Mouse (Mus musculus): Measurements from ENCODE around the gene Nr1d2.
"Not testable (repeated sequence)": the region's sequence is repeated elsewhere in the genome, so short reads cannot be mapped to it uniquely, and the experiment has no call there.

Nr1d2 gene

DNA sequence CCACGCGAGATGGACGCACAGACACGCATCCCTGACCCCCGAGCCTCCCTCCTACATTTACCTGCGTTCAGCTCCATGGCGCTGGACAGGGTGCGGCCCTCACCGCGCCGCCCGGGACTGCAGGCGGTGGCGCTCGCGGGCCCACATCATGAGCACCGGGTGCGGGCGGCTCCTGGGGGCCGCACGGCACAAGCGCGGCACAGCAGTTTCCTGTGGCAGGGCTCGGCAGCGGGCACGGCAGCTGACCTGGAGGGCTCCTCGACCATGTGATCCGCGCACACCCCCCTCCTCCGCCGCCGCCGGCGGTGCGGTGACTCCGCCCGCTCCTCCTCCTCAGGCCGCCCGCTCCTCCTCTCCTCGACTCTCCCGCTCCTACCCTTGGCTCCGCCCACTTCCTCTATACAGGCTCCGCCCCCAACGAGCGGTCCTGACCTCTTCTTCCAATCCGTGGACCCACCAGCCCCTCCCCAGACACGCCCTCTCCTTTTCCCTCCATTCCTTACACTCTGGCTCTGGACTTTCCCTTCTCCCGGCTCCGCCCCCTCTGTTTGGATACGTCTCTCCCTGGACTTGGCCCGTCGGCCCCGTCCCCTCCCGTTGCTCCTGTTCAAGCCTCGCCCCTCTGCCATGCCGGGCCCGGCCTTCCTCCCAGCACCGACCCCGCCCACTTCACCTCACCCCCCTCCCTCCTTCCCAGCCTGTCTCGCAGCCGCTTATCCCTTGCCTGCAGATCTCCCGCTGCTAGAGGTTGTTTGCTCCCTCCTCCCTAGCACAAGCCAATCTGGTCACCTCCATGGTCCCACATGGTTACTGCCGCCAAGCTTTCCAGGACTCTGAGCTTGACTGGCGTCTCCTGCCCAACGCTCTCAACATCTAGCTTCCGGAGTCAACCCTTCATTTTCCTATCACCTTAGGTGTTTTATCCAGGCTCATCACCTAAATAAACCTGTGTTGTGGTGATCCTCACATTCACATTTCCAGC lies at the start of gene Nr1d2:
Nr1d2 (minus strand) TSS at position 378 of the 982 bp plus-strand sequence.
- peak; percentile 98 for DNase-seq

DNA sequence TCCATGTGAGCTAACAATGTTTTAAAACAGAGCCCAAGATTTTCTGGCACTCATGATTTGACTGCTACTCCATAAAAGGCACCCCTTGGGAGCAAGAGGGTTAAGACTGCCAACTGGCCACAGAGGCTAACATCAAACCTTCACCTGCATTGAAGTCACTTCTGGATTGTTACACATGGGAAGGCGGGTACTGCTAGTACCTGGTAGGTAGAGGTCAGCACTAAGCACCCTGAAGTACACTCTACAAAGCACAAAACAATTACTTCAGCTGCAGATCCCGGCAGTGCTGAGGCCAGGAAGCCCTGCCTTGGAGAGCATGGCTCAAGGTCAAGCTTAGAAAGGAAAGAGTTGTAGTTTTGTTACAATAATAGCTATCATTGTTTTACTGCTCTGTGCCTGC lies 48.5 kb upstream of the Nr1d2 start:
- DNase-seq, result no peak

DNA sequence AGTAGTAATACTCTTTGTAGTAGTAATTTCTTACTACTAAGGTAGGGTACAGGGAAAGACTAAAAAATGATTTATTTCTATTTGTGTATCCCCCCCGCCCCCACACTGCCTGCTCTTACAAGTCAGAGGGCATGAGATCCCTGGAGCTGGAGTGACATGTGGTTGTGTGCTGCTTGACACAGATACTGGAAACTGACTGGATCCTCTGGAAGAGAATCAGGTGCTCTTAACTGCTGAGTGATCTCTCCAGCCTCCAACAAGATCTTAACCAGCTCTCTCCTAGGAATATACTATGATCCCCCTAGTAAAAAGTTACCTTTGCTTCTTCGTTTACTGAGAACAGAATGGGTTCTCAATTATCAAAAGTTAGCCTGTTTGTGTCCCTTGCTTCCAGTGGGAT lies 47.5 kb upstream of the Nr1d2 start:
- DNase-seq, result no peak

DNA sequence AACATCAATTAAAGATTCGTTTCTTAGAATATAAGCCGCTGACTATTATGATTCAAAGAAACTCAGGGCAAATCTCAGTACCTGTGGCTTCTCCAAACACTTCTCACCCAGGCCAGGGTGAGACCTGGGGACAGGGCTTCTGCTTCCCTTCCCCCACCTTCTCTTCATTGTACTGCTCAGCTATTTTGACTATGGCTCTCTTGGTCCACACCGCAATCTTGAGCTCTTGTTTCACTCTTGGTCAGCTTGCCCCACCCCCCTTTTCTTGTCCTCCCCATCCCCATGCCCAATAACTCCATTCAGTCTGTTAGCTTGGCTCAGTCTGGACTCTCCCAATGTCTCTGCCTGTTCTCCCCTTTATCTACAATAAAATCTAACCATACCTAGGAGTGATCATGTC lies 46.5 kb upstream of the Nr1d2 start:
- no peak for DNase-seq

DNA sequence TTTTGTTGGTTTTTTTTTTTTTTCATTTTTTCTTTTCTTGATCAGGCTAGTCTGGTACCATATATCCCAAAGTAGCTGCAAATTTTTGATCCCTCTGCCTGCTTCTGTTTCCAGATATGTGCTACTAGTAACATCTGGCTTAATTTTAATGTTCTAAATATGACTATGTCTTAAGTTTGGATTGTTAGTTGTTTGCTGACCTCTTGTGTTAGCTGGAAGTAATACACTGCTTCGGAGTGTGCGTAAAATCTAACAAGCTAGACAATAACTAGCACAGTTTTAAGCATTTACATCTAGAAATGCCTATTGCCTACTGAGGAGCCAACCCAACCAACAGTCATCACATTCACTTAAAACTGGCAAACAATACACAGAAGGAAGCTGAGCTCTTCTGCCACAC lies 45.7 kb upstream of the Nr1d2 start:
- DNase-seq, result peak; percentile 23

DNA sequence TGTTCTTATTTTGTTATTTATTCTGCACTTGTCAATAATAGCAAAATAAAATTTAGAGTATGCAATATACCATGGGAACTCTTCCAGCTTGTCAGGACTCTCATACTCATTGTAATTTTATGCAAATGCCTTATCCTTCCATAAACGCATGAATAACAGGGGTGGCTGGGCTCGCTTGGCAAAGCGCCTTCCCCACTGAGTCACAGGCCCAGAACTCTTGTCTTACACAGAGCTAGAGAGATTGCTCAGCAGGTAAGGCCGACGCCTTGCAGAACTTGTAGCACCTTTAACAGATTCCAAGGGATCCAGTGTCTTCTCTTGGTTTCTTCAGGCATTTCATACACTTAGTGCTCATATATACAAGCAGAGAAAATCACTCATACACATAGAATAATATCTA lies 41.4 kb upstream of the Nr1d2 start:
- DNase-seq, result no peak

DNA sequence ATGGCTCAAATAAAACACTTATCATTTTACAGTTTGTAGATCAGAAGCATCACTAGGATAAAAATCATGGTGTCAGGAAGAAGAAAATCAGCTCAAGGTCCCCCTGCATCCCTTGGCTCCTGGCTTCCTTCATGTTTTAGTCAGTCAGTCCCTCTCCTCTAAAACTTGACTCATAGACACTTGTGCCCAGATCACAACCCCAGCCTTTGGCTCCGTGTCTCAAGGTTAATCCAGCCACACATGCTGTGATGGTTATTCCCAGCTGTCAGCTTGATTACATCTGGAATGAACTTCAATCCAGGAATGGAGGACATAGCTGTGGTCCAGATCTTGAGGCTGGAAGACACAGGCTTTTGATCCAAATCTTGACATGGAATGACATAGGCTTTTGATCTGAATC lies 35.6 kb upstream of the Nr1d2 start:
- no peak for DNase-seq

DNA sequence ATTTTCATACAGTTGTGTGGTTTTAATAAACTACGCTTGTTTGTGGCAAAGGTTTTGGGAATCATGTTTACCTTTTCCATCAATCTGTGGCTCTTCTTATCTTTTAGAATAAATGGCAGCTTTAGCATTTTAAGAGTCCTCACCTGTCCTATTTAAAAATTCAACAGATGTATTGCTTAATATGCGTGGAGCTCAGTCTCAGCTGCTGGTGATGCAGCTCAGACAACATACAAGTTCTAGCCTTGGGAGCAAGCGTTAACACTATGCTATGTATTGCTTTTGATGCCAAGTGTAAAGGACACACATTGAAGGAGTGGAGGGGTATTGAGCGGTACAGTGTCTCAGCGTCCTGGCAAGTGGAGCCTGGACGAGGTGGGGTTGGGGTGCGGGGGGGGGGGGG lies 32.7 kb upstream of the Nr1d2 start:
- DNase-seq, result no peak

DNA sequence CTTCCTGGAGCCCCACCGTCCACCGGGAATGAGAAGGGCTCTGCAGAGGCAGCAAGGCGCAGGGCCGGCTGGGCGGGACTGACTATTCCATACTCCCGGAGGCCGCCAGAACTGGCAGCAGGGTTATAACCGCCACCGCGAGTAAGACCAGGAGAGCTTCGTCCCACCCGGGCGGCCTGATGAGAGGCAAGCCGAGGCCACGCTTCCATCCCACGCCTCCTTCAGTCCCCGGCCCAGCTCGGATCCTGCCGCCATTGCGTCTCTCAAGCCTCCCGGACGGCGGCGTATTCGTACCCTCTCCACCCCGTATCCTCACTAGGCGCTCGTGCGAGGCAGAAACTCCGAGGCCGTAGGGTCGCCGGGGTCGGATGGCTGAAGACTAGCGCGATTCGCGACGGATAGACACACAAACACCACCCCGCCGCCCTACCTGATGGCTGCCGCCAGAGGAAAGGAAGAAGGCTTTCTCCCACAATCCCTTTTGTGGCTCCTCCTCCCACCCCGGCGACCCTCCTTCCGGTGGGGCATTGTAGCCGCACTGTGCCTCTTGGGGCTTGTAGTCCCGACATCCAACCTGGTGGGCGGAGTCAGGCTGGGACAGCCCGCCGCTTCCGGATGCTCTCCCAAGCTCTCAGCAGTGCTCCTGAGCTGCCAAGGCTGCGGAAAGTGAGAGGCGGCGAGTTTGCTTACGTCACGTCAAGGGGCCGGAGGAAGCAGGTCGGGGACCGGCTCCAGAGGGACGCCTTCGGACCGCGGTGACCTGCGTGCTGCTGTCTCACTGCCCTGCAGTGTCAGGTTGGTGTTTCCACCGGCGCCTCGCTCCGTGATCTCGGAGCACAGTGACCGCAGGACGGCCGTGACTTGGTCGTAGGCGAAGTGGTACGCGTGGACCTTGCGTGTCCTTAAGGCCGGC lies 31.9 kb upstream of the Nr1d2 start, which contains the start of the genes Nkiras1 and Rpl15:
Nkiras1 (plus strand) TSS at position 608 of the 913 bp plus-strand sequence.
Rpl15 (minus strand) TSS at position 863 of the 913 bp plus-strand sequence.
- peak; percentile 99 for DNase-seq

DNA sequence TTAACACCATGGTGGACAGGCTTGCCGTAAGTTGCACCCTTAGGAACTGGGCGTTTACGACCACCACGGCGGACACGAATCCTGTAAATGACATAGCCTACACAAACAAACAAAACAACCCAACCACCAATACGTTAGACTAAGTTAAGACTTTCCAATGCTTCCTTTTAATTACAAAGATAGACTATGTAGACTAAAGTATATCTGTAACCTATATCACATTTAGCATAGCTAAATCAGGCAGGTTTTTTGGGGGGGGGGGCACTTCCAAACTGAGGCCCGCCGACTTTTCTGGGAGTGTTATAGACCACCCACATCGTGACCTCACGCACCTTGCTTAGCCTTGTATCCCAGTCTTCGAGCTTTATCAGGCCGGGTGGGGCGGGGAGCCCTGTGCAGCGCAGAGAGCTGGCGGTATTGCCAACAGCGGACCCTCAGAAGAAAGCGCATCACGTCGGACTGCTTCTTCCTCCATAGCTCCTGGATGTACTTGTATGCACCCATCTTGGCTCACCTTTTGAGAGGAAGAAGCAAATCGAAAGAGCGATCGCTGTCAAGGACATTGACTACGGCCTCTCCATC lies 31.1 kb upstream of the Nr1d2 start:
- DNase-seq, result not testable (repeated sequence)

DNA sequence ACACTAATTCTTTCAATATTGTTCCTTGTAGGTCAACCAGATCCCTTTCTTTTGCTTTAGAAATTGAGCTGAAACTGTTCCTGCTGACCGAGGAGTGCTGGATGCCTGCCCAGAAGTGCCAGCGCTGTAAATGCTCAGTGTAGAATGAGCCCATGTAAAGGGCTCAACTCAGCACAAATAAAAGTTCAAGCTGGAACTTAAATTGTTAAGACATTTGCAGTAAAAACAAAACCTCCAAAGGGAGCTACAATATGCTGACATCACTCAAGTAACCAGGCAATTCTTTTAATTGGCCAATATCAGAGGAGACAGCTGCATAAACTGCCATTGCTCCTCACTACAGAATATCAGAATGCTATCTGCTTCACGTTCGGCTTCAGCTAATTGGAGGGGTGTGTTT lies 24.5 kb upstream of the Nr1d2 start:
- DNase-seq, result no peak

DNA sequence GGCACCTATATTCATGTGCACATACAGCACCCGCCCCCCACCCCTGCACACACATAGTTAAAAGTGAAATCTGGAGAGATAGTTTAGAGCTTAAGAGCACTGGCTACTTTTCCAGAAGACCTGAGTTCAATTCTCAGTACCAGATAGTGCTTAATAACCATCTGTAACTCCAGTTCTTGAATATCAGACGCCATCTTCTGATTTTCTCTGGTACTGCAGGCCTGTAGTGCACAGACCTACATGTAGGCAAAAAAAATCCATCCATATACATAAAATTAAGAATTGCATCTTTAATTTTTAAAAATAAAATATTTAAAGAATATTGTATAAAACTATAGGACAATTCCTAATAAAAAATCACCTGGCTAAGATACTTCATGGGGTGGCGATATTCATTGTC lies 22.3 kb upstream of the Nr1d2 start:
- no peak for DNase-seq

DNA sequence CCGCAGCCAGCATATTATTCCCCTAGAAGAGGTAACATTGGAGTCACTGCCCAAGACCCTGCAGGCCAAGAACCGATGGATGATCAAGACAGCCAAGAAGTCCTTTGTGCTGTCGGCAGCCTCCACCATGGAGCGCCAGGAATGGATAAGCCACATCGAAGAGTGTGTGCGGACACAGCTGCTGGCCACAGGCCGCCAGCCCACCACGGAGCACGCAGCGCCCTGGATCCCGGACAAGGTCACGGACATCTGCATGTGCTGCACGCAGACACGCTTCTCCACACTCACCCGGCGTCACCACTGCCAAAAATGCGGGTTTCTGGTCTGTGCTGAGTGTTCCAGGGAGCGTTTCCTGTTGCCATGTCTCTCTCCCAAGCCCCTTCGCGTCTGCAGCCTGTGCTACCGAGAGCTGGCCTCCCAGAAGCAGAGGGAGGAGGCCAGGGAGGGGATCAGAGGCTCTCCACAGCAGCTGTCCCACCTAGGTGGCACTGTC lies 3.8 kb upstream of the Nr1d2 start:
- DNase-seq, result peak; percentile 12

DNA sequence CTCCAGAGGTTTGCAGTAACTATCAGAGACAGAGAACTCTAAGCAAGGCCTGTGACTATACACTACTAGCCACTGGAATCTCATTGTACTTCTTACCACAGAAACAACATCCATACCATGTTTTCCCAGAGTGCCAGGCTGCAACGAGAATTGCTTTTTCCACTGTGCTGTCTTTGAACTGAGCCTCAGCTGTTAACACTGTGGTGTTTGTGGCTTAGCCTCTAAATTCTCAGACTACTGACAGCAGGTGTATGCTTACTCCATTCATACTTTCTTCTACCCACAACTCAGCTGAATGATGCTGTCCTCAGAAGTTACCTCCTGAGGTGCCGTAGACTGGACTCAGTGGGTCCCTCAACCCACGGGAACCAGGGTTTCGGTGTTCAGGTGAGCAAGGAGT lies 2.9 kb upstream of the Nr1d2 start:
- DNase-seq, result peak; percentile 34

DNA sequence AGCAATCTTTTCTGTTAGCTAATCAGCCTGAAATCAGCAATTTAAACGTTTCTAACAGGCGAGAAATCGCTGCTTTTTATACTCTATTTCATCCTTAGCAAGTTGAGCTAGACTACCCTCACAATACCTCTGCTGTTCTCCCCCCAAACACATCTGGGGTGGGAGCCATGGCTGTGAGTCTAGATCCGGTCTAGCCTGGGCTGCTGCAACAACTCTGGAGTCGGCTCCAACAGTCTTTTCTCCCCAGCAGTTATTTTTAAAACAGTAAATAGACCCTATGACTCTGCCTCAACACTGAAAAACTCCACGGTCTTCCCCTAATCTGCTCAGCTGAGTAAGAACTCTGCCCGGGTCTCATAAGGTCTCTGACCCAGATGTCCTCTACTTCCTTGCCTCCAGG lies 1.2 kb upstream of the Nr1d2 start:
- no peak for DNase-seq

DNA sequence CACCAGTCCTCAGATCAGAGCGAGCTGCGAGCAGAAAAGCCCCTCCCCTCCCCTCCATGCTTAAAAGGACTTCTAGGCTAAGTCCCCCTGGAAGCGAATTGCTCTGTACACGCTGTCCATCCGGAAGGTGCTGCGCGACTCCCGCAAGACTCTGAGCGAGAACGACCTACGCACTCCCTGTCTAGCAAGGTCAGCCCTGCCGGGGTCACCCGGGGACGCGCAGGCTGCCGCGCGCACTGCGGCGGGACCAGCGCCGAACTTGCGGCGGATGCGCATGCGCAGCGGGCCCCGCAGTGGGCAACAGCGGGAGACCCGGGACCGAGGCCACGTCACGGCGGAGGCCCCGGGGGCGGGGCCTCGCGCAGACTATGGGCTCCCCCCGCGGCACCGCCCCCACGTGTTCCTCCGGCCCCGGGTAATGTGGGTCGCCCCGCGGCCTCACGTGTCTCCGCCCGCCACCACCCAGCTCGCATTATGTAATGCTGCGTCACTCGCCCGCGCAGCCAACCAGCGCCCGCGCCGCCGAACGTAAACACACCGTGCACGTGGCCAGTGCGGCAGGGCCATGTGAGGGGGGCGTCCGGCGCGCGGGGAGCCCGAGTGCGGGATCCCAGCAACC lies 687 bp downstream of the Nr1d2 start:
- DNase-seq, result peak; percentile 98

DNA sequence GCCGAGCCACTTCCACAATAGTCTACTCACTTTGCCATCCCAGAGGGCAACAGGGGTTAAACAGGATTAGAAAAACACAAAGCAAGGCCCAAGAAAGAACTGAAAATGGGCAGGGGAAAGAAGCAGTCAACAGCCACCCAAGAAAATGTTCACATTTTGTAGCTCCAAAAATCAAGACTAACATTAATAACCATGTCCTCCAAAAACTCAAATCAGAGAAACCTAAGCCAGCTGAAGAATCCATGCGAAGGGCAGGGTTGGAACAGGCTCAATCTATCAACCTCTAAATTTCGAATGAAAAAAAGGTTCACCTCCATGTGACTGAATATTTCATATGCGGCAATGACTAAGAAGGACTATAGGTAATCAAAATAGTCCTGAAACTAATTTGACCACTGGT lies 1.5 kb downstream of the Nr1d2 start:
- no peak for DNase-seq

DNA sequence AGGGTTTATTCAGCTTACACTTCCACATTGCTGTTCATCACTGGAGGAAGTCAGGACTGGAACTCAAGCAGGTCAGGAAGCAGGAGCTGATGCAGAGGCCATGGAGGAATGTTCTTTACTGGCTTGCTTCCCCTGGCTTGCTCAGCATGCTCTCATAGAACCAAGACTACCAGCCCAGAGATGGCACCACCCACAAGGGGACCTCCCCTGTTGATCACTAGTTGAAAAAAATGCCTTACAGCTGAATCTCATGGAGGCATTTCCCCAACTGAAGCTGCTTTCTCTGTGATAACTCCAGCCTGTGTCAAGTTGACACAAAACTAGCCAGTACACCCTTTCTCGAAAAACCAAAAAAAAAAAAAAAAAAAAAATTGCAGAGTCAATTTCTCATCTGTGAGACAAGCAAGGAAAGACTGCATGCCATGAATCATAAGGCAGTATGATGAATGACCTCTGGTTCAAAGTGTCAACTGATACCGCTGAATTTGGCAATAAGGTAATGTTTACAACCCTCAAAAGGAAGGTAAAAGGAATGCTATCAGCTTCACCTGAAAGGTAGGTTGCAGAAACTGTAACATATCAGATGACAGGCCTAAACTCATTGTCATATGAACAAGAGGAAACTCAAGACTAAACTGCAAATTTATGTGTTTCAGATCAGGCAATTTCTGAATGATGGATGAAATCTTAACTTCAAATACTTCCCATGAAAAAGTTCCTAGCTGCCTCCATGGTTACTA lies 2.3 kb downstream of the Nr1d2 start:
- not testable (repeated sequence) for DNase-seq

DNA sequence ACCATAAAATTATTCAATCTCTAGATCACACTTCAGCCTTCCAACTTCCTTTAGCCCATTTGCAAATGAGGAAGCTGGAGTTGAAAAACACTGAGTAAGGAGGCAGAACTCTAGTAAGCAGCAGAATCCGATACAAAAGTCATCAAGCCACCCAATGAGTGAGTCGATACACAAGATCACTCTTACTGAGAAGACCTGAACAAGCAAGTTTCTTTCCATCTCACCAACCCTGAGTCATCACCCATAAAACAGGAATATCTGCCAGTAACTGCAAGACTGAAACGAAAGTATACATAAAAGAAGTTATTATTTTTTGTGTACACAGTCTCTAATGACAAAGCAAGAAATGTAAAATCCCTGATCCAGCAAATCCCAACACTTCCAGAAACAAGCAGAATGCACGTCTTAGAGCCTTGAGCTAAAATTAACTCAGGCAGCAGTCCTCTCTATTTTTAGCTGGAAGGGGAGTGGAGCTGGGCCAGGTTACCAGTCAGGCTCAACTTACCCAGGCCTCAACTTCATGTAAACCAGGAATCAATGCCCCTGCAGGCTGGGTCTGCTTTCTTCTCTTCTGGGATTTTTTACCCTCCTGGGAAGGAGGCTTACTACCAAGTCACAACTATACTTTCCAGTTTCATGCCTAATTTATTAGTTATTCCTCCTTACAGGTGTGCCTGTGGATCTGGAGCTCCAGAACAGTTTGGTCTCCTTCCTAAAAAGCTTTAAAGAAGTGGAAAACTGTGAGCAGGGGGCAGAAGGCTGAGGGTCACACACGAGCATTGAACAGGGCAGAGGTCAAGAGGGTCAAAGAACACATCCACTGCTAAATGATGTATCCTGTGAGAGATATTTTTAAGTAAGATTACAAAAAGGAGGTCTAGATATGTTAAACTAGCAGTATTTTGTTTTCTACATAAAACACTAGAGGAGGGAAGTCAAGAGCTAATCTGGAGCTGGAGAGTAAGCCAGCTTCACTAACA lies 4.7 kb downstream of the Nr1d2 start:
- DNase-seq, result no peak

DNA sequence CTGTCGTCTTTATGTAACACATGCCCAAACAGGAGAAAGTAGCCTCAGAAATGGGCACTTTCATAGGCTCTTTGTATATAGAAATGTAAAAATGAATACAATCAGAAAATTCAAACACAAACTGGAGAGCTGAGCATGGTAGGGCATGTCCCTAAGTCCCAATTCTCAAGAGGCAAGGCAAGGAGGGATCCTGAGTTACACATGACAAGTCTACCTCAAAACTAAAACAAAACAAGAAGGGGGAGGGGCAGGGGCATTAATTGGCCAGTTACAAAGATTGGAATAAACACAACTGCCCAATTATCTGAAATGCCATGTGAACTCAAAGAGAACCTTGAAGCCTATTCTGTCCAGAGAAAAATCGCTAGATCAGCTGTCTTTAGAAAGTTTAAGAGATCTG lies 5.9 kb downstream of the Nr1d2 start:
- no peak for DNase-seq
